Mouse (Mus musculus) heart, postnatal 10 days (tissue): ENCODE measurements around the gene Rtn4. TPM values are rescaled to one million over a fixed set of nuclear protein-coding genes. Genes with fewer than 3 reads are reported as not detected.
"Not testable (repeated sequence)": the region's sequence is repeated elsewhere in the genome, so short reads cannot be mapped to it uniquely, and the experiment has no call there.

Experiments used
- DNase-seq, 2 experiments: peaks; one replicate each; pipeline ENCODE4 v3.0.0; 2021
- intact Hi-C: fragments of 180-260 bp; cut with DNase I; formaldehyde crosslinking; loops from one replicate; pipeline ENCODE4 v1.15.1; 2025
- total RNA-seq, 2 experiments: library from RNA; stranded (reverse); gene quantifications; 2 replicates each; pipeline ENCODE4 v1.2.3; 2021

Rtn4 gene
- total RNA-seq, 2 experiments from 2014 or later: 186 to 197 TPM

DNA sequence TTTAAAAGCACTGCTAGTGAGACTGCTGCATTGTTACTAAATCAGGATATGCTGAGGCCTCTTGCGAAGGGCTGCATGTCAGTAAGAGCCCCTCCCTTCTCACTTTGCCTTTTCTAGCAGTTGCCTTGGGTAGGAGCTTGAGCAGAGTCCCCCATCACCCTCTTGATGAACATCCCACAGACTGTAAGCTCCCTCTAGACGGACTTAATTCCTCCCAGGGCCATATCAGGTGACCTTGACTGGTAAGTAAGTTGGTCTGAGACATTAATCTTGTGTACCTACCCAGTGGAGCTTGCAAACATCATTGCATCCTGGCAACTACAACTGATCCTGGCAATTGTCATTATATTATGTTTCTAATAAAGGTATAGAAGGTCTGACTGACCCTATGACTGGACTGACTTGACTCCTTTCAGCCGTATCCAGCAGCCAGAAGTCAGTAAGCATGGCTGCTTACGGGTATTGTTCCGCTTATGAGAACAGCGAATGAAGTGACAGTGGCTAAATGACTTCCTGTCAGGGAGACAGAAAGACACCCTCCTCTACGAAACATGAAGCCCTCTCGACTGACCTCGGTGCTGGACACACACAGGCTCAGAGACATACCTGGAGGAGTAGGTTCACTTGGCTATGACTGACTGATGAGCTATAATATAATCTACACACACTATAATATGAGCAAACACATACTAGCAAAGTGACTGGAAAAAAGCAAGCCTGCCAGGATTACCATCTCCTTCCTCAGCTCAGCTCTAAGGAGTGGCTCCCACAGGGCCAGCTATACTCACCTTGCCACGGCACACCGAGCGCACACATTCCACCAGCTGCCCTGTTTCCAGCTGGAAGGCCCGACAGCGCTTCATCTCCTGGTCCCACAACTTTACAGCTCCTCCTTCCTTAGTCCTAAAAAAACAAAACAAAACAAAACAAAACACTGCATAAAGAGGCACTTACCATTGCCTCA lies 59.2 kb downstream of the Rtn4 start:
- intact Hi-C loops: no loop called here
- no peak for DNase-seq

DNA sequence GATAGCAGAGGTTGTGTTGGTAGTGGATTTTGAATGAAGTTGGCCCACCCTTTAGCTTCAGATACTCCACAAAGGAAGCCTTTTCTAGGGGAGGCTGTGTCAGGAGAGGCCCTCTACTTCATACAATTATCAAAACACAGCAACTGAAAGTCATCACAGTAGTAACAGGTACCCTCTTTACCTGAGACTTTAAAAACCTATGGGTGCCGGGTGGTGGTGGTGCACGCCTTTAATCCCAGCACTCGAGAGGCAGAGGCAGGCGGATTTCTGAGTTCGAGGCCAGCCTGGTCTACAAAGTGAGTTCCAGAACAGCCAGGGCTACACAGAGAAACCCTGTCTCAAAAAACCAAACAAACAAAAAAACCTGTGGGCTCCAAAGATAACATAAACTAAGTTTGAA lies 63.3 kb downstream of the Rtn4 start:
- intact Hi-C loops, DNase-seq: not testable (repeated sequence)

DNA sequence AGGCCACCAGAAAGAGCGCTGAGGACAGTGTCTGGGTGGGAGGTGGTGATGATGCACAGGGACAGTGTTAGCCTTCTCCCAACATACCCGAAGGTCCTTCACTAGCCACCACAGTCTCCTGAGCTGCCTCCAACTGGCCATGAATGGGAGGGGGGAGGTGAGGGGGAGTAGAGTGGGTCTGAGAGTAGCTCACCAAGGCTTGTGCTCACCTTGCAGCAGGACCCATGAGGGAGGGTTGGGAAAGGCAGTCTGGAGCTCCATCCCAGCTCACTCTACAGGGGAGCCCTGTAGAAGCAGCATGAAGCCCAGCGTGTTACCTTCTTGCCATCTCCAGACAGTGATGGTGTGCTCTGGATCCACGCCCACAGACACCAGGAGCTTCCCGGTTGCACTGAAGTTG lies 65.9 kb downstream of the Rtn4 start:
- intact Hi-C loops: no loop called here
- no peak for DNase-seq

DNA sequence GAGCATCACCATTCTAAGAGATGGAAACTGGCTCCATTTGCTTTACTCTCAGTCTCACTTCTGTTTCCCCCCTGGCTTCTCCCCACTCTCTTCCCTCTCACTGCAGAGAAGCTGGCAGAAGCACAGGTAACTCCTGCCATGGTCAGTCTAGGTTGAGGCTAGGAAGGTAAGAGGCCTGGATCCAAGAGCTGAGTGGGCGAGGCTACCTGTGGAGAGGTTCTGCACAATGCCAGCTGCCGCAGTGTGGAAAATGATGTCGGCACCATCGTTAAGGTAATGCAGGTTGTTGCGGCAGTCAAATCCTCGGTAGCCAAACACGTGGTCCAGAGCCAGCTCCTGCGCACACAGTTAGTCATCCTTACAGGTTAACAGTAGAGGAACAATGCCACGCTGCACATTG lies 68.6 kb downstream of the Rtn4 start:
- intact Hi-C loops: no loop called here

DNA sequence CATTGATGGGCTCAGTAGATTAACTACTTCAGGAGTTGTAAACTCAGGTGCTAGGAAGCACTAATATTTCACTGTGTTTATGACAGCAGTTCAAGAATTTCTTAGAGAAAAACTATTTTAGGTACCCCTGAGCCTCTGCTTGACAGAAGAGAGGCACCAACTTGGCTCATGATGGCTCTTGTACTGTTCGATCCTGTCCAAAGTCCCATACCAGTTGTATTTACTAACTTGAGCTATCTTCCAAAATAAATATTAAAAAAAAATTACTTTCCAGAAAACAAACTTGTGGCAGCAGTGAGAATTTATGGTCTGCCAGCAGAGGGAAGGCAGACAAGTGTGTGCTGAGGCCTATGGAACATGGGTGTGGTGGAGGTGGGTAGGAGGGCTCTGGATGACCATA lies 70.0 kb downstream of the Rtn4 start:
- intact Hi-C loops: no loop called here
- no peak for DNase-seq

More for the DNA sequence above, 68.6 kb downstream of the Rtn4 start:
- no peak for DNase-seq

DNA sequence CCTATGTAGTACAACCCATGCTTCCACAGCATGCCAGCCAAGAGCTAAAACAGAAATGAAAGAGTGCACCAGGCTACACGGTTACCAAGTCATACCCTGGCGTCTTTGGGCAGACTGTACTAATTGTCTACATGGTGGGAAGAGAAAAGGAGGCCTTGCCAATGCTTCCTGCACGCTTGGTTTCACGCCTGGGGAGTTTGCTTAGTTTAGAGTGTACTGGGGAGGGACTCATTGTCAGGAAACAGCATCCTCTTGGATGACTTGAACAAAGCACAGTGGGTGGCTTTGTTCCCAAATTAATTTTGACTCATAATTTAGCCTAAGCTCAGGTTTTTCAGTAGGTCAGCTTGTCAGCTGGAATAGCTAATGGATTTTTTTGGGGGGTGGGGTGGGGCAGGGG lies 72.3 kb downstream of the Rtn4 start:
- intact Hi-C loops: no loop called here
- DNase-seq: no peak

DNA sequence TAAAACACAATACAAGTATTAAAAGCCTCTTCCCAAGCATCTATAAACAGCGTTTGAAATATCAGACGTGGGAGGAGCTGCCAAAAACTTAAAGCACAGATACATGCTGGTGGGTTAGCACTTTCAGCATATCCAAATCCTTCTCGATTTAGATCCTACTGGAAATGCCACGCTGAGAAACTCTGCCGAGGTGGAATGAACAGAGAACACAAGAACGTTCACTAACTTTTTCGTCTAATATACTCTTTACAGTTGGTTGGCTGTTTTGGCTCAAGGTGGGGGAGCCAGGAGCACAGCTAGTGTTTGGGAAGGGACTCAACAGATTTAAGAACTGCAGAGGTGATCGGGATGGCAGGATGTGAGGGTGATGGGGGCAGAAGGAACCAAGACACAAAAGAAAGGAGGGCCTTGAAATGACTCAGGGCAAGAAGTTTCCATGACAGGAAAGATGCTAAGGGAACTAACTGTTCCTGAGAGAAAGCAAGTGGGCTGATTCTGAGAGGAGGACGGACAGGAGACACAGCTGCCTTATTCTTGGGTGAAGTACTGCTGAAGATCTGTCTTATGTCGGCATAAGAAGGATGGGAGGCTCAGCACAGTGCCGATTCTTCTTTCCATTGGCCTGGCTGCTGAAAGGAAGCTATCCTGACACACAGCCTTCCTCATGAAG lies 73.7 kb downstream of the Rtn4 start:
- no peak for DNase-seq
- intact Hi-C loops: no loop called here

DNA sequence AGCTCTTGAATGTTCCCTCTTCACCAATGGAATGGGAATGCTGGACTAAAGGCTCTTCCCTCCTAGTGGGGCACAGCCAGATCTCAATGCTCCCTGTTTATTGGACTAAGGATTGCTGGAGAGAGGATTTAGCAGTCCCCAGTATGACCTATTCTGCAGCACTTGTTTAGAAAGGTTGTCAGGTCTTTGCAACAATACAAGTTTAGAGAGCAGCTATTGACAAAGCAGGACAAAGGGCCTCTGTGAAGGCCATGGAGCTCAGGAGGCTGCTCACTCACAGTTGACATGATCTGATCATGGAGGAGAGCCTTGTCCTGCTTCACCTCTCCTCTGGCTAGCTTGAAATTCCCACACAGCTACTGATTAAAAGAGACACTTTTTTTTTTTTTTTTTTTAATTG lies 75.8 kb downstream of the Rtn4 start:
- DNase-seq: no peak
- intact Hi-C loops: no loop called here

DNA sequence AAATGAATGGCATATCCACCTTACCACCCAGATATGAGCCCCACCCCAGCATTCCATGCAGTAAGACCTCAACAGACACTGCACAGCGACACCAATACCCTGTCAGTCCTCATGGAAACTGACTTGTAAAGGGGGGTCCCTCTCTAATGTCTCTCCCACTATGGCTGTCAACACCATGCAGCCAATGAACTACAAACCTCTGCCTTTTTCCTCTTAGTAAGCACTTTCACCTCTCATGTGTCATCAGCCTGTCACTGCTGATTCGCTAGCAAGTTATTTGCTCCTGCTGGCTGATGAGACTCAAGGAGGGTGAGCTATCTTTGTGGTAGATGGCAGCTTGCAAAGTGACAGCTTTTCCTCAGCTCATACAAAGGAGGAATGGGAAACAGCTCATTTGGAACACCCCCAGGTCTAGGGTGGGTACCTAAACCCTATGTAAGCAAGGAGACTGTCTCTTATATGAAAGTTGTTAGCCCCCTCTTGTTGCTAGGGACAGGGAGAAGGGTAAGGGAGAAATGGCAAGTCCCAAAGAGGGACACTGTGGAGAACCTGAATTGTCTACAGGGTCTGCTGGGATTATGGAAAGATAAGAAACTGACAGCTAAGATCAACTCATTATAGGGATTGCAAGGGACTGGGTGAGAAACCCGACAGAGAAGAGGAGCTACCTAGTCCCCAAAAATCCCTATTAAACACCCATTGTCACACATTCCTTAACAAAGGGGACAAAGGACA lies 78.1 kb downstream of the Rtn4 start:
- intact Hi-C loops: no loop called here

DNA sequence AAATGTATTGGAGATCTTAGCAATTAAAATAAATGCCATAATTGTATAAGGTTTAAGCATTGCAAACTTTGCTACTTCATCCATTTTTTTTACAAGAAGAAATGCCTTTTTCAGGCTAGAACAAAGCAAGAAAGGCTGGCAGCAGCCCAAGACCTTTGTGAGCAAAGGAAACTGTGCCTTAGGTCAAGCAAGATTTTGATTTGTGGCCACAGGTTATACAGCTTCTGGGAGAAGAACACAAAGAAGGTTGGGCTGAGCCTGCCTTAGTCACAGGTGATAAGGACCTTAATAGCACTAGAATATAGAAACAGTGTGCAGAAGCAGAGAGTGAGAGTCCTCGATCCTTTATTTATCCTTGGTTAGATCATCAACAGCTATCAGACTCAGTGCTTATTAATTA lies 79.5 kb downstream of the Rtn4 start:
- intact Hi-C loops: no loop called here
- DNase-seq: no peak

More for the DNA sequence above, 78.1 kb downstream of the Rtn4 start:
- DNase-seq: no peak

DNA sequence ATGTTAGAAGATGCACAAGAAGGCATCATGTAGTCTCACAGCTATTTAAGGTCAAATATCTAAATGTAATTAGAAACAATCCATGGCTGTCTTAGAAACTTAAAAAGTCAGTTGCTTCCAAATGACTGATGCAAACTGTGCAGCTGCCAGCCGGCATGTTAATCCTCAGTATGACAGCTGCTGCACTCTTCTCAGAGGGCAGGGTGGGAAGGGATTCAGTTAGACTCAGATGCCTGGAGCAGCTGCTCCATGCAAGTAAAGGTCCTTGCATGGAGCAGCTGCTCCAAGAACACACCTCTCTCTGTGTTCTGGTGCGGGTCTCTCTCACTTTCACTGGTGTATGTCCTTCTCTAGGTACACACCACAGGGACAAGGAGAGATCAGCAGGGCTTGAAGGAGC lies 81.5 kb downstream of the Rtn4 start:
- no peak for DNase-seq

DNA sequence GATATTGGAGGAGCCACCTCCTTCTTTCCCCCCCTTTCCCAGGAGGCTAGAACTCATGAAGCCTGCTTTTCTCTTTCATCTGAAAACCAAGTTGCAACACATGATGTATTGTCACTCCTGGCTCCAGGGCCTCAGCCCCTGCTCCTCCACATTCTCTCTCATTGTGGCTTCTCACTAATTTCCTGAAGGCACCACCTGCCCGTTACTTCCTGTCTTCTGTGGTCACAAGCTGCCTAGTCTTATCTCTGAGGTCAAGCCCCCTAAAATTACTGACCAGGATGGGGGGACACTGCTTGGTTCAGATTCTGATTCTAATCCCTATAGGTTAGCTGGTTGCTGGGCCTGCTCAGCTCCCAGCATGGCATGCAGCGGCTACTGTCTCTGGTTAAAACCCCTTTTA lies 82.0 kb downstream of the Rtn4 start:
- intact Hi-C loops: loop anchor here (5.0 kb wide), 1 partner anchor 57 kb away; no protein-coding TSS in a partner anchor
- DNase-seq: no peak

More for the DNA sequence above, 81.5 kb downstream of the Rtn4 start:
- intact Hi-C loops: no loop called here

DNA sequence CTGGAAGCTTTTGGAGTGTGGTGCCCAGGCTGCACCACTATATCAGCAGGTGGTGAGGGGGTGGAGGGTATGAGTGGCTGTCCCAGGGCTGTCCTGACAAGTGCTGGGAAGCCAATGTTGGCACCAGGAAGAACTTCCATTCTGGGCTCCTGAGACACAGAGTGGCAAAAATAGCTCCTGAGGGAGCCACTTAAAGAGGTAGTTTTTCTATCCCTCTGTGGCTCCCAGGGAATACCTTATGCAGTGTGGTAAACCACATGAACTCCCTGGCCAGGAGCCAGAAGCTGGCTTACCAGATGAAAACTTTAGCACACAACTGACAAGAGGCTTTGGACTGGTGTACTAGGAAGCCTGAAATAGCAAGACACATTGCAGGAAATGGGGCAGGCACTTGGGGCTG lies 85.2 kb downstream of the Rtn4 start:
- intact Hi-C loops: loop anchor here (5.0 kb wide), 1 partner anchor 61 kb away; no protein-coding TSS in a partner anchor
- DNase-seq: peak; percentile 84 to 90

DNA sequence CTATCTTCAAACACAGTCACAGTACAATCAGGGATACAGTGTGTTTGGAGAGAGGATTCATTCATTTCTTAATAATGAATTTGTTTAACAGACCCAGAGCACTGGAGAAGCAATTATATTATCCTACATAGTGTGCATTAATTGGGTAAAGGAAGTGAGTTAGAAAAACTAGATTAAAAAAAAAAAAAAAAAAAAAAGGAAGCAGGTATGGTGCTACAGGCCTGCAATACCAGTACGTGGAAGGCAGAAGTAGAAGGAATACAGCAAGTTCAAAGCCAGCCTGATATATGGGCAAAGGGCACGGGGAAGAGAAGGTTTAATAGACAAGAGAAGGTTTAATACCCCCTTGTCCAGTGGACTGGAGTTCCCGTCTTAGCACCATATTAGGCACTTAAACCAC lies 86.2 kb downstream of the Rtn4 start:
- intact Hi-C loops: loop anchor here (5.0 kb wide), 1 partner anchor 62 kb away; no protein-coding TSS in a partner anchor
- no peak for DNase-seq

DNA sequence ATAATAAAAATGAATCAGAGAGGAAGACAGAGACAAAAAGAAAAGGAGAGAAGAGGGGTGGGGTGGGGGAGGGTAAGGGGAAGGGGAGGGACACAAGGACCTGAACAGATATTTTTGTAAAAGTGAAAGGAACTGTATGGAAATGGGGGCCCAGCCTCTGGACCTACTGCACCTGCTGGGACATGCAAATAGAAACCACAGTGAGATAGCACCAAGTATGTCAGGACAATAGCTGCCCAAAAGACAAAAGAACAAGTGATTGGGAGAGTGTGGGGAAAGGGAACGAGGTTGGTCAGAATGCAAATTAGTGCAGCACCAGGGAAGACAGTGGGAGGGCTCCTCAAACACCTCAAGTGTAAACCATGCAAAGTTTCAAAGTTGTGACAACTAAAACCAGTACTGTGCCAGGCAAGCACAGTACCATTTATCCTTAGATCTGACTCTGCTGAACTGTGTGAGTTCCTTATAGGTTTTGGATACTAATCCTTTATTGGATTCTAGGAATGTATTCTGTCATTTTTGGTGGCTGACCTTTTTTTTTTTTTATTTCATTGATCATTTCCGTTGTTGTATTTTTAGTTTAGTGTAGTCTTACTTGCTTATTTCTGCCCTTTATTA lies 86.8 kb downstream of the Rtn4 start:
- intact Hi-C loops: loop anchor here (5.0 kb wide), 1 partner anchor 62 kb away; no protein-coding TSS in a partner anchor
- no peak for DNase-seq

DNA sequence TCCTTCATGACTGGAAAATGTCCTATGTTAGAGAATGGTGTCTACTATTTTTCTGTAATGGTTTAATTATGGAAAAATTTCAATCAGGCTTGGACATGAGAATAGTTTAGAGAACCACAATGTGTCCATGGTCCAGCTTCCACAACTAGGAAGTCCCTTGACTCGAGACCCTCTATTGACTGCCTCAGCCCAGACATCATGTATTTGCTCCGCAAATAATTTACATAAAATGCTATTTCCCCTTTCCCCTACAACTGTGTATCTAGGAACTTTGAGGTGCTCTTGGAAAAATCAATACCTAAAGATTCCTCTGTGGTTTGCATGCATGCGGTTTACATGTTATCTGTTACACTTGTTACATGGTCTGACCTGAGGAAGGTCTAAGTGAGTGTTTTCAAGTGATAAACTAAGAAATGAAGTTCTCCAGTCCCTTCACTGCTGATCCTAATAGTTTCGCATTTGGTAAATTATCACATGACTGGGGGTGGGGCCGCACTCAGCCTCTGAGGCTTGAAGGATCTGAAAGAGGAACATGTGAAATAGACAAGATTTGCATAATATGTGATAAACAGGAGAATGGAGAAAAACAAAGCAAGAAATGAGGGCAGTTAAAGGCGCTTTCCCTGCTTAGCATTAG lies 94.0 kb downstream of the Rtn4 start:
- DNase-seq: peak; percentile 15 to 24
- intact Hi-C loops: no loop called here

DNA sequence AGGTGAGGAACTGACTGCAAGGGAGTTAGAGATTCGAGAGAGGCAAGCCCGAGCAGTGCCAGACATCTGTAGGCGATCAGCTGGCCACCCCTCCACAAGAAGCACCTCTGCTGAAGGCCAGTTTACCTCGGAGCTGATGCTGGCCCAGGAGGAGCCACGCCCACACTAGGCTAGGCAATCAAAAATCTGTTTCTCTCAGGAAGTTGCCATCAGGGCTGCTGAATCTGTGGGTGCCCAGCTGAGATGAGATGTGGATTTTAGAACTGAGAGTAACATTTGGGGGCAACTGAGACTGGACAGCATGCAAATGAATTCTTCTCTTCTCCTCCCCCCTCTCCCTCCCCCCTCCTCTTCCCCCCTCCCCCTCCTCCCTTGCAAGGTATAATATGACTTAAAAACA lies 94.7 kb downstream of the Rtn4 start:
- DNase-seq: no peak
- intact Hi-C loops: no loop called here

DNA sequence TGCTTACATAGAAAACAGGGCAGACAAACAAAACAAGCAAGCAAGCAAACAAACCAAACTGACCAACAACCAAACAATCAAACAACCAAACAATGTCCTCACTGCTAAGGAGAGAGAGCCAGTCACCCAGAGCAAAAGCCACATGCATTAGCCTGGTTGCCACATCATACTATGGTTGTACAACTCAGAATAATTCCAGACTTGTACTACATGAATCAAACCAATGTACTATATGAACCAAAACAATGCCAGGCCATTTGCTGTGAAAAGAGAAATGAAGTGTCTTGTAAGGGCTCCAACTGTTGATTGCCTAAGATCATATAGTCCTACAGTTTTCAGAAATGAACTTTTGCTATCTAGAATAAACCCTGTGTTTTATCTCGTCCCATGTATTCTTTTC lies 95.8 kb downstream of the Rtn4 start:
- DNase-seq: no peak

DNA sequence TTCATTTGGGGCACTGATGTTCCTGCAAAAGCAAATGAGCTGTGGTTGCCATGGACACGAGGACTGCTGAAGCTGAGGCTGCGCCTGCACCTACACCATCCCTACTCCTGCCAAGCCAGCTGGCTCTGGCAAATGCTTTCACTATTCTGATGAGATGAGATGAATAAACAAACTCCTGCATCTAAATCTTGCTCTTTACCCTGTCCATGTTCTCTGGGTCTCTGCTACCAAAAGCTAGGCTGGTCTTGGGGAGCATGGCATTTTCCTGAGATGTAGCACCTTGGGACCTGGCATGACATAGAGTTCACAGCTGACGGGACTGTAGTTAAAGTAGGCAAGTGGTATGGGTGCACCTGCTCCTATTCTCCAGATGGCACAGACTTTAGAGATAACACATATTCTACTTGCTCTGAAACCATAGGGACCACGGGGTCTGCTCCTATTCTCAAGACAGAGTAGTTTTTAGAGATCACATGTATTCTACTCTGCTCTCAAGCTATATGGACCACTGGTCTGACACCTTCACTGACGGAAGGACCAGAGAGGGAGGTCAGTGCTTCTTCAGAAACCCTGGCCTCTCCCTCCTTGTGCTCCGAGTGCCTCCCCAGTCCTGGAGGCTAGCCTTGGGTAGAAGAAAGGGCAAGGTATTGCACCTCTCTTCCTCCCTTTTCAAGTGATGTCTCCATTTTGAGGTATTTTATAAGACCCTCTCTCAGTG lies 96.3 kb downstream of the Rtn4 start:
- intact Hi-C loops: no loop called here
- no peak for DNase-seq

More for the DNA sequence above, 95.8 kb downstream of the Rtn4 start:
- intact Hi-C loops: no loop called here
